Mouse (Mus musculus) cerebellum, postnatal 4 days (tissue): ENCODE results near the gene Pxylp1.

Experiments used
- DNase-seq, 2 experiments: peaks; one replicate each; pipeline ENCODE4 v3.0.0; 2022; ENCODE audit warnings: low spot score in 2 of 2, mixed read lengths in 1 of 2

The Pxylp1 gene

DNA sequence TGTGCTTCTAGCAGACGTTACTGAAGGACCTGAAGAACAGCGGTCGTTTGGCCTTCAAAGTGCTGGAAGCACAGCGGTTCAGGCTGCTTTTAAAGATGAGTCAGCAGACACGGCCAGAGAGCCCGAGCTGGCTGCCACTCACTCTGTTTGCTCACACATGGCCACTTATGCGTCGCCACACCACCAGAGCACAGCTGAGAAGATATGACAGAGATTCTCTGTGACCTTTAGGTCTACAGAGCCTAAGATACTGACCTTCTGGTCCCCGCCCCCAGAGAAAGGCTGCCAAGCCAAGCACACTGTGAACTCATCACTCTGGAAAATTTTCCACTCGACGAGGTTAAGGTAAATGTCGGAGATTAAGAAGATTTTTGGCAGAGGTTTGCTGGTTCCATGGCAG, 68.4 kb downstream of the Pxylp1 start:
- no peak for DNase-seq

DNA sequence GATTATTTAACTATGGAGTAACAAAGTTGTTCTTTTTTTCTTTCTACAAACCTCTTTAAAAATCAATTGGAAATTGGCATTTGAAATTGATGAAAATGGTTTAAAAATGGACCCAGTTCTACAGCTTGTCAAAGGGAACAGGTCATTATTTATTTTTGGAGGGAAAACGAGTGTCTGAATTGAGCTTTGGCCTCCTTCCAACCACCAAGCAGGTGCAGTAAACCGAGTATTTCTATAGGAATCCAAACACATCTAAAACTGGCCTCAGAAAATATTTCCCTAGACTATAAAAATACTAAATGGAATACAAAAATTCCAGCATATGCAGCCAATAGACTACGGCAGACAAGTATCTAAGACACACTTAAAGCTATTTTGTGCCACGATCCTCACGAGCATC, 68.9 kb downstream of the Pxylp1 start:
- DNase-seq, result no peak

DNA sequence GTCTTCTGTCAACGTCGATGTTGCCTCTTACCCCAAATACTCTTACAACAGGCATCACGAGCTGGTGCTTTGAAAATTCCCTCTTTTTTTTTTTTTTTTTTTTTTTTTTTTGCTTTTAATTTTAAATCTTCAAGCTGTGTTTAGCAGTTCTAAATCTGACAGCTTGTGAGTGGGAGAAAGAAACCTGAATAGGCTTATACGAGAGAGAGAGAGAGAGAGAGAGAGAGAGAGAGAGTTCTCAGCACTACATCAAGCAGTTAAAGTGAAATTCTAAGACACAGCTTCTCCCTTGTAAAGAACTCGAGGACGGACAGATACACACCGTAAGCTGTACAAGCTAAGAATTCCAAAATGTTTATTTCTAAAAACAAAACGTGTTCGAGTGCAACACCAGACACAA, 69.5 kb downstream of the Pxylp1 start:
- no peak for DNase-seq

DNA sequence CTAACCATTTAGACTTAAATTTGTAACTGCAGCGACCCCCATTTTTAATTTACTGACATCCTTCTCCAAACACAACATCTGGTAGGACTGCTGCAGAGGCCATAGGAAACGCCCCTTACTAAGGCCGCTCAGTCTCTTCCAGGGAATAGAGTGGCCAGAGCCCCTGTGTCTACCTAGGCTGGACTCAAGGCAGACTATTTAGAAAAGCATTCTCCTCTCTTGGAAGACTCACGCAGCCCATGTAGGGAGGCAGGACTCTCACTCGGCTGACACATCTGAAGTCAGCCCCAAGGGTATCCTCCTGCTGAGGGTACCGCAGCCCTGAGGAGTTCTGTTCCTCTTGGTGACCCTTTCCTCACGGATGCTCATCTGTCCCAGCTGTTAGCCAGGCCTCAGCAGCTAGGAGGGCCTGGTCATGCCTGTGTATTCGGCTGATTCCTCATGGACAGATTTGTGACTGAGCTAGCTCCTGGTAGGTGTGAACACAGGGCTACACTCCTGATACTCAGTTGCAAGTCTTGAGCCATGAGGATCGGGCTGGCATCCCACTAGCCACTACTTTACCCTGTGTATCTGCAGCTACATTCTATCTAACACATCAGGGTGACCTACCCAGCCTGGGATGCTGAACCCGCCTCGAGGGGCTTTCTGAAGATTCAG, 73.5 kb downstream of the Pxylp1 start:
- DNase-seq, result no peak

DNA sequence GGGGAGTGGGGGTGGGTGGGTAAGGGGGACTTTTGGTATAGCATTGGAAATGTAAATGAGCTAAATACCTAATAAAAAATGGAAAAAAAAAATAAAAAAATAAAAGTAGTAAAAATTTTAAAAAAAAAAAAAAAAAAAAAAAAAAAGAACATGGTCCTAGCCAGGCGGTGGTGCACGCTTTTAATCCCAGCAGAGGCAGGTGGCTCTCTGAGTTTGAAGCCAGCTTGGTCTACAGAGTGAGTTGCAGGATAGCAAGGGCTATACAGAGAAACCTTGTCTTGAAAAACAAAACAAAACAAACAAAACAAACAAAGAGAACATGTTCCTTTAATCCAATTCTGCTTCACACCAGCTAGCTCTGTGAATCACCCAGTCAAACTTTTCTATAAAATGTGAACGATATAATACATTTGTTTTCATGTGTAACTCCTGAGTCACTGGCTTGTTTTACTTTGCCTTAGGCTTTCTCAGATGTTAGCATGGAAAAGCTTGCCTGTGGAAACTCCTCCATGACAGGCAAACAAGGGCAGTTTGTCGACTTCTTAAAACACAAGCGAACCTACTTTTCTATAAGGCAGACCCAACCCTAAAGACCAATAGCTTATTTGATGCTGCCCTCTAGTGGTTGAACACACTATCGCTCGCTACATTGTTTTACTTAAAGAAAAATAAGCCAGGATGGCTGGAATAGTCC, 74.2 kb downstream of the Pxylp1 start:
- peak in 1 of 2 experiments; percentile 40 for DNase-seq

DNA sequence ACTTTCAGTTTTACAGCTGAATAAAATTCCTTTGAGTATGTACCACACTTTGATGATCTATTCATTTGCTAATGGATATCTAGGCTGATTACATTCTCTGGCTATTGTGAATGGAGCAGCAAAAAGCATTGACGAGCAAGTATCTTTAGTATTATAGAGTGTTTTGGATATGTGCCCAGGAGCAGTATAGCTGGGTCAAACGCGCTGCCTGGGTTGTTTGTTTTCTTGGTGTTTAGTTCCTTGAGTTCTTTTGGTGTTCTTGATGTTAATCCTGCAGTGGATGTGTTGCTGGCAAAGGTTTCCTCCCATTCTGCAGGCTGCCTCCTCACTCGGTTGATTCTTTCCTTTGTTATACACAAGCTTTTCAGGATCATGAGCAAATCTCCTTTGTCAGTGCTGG, 80.5 kb downstream of the Pxylp1 start:
- DNase-seq, result no peak

DNA sequence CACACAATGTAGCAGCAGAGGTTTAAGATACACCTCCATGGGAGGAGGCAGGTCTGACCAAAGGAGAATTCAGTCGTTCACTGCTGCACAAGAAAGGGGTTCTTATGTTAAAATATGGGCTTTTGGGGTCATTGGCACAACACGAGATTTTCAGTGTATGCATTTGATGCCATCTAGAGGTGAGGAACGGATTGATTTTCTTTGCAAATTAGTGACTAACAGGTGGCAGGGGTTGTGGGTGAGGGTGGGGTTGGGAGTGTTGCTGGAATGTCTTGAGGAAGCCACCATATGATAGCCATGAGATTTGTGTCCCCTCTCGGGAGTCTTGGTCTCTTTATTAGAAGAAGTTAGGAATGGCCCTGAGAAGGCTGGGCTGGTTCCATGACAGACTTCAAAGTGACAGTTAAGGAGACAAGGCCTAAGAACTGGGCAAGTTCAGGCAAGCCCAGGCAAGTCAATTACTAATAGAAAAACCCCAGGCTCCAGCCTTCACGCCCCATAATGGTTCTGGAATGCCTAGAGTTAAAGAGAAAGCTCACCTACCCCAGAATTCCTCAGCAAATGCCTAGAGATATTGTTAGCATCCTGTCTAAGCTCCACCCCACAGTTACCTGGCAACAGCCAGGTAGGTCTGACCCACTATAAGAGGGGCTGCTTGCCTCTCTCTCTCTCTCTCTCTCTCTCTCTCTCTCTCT, 92.2 kb downstream of the Pxylp1 start:
- no peak for DNase-seq

DNA sequence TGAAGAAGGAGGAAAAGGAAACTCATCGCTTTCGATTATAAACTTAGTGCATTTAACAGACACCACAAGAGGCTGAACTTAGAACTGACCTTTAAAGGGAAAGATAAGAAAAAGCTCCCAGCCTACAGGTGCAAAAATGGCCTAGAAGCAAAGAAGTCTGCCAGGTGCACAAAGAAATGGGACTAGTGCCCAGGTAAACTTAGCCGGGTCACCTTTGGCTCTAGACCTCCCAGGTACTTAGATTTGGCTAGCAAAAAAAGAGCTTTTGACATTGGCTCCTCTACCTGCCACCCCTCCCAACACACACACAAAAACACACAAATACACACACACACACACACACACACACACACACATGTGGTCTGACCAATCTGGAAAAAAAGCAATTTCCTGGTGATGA, 95.2 kb downstream of the Pxylp1 start:
- no peak for DNase-seq

DNA sequence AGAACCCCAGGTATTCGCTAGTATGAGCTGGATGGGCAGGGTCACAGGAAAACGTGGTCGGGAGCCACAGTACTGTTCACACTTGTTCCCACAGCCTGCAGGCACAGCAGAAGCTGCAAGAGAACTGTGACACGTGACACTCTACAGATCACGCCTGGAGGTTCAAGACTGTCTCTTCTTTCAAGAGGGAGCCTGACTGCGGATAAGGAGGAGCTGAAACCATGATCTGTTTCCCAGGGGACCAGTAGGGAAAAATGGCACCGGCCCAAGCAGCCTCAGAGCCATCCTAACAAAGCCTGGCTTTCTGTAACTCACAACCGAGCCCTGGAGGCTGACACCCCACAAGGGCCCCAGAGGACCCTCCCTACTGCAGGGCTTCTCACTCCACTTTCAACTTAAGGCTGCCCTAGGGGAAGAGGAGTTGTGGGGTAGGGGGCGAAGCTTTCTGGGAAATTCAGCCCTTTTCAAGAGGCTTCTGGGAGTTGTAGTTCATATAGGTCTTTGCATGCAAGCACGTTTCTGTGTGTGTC, 97.0 kb downstream of the Pxylp1 start:
- DNase-seq, result peak in 1 of 2 experiments; percentile 43

DNA sequence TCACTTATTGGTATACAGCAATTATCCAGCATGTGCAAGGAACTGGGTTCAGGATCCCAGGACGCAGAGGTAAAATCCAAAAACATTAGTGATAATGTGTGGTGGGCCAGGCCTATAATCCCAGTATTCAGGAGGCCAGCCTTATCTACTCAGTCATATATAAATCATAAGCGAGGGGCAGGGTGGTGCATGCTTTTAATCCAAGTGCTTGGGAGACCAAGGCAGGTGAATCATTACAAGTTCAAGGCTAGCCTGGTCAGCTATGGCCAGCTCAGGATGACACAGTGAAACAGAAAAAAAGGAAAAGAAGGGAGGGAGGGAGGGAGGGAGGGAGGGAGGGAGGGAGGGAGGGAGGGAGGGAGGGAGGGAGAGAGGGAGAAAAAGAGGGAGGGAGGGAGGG, 97.9 kb downstream of the Pxylp1 start:
- no peak for DNase-seq

DNA sequence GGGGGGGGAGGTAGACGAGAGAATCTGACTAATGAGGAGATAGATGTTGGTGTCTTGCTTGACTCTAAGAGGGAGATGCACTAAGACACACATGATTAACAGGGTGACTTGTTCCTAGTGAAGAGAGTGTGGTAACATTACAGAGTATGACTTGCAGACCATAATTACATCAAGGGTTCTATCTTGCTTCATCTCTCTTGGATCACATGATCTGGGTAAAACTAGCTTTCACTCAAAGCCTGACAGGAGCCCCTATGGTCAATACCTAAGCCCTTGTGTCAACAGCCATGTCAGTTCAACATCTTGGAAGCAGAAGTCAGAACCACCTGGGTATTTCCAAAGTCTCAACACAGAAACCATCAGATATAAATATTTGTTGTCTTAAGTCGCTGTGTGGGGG, 99.9 kb downstream of the Pxylp1 start:
- no peak for DNase-seq

DNA sequence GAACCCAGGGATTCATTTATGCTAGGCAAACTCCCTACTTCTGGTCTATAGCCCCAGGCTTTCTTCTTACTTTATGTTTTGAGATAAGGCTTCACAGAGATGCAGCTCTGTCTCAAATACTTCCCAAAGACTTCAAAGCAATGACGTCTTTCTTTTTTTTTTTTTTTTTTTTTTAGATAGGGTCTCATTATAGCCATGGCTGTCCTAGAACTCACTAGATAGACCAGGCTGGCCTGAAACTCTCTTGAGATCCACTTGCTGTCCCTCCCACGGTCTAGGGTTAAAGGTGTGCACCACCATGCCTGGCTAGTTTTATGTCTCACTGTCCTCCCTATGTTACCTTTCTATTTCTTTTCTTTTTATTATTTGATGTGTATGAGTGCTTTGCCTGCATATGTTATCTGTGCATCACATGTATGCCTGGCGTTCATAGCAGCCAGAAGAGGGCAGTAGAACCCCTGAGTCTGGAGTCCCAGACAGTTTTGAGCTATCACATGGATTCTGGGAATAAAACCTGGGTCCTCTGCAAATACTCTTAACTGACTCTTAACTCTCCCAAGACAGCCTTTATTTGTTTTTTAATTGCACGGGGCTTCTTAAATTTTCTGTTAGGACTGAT, 102.0 kb downstream of the Pxylp1 start:
- DNase-seq, result no peak

DNA sequence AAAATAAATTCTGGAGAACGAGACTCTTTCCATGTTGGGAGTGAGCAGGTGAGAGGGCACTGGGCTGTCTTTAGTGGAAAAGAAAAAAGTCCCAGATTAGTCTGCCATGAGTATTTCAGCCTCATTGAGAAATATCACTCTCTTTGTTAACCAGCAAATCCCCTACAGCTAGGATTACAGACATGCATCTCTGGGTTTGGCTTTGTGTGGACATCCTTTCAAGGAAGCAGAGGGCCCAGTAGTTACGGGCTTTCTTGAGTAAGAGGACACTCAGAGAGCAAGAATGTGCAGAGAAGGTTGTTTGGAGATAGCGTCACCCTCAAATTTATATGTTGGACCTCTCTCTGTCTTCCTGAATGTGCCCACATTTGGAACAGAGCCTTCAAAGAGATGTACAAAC, 102.6 kb downstream of the Pxylp1 start:
- no peak for DNase-seq

DNA sequence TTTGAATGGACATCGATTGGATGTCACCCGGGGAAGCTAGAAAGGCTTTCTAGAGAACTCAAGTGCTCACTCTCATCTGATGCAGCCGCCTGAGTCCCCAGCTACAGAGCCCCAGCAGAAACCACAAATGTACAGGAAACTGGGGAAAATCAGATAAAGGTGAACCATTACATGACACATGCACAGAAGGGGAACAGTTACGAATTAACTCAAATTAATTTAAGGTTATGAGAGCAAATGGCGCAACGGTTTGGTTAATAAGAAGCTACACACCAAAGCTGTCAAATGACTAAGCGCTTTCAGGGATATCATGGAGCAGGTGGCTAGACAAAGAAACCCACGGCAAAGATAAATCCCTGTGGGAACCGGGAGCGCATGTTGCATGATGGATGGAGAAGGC, 104.7 kb downstream of the Pxylp1 start:
- DNase-seq, result no peak

DNA sequence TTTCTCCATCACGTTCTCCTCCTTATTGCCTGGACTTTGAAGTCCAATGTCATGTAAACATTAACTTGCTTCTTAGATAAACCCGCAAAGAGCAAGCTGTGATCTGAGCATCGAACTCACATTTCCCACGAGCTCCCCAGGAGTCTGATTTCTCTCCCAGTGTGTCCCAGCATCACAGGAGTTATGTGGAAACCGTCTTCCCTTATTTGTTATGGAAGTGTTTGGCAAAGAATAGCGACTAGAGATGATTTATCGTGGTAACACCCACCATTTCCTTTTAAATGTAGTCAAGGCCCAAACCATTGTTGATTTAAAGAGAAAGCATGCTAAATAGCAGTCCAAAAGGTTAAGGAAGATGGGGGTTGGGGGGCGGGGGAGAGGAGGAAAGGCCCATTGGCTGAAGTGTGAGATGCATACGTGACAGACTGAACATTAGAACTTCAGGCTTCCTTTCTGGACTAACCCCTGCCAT, 106.6 kb downstream of the Pxylp1 start:
- DNase-seq, result no peak

DNA sequence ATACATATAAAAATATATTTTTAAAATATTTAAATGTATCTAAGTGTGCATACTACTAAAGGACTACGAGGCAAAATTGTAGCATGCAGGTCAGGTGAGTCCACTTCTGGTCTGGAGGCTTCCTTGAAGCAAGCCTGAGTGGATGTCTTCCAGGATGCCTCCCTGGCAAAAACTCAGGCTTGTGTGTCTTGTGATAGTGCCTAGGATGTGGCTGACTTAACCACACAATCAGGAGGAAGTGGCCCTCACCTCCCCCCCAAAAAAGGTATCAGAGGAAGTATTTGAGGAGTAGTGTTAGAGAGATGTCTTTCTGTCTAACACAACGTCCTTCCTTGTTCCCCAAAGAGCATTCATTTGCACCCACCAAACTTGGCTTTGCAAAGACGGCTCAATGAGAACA, 107.3 kb downstream of the Pxylp1 start:
- DNase-seq, result no peak

DNA sequence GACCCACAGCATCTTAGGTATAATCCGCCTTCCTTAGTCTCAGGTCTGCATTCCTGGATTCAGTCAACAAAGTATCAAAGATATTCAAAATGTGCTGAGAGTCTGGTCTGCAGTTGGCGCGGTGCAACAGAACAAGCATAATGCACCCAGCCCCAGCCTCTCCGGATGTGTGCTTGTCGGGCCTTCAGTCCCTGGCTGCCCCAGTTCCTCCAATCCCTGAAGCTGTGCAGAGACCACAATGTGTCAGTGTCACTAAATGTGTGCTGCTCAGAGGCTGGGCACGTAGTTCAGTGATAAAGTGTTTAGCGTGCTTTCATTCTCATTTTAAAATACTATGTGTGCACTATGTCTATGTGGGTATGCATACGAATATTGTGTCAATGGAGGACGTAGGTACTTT, 108.8 kb downstream of the Pxylp1 start:
- no peak for DNase-seq

DNA sequence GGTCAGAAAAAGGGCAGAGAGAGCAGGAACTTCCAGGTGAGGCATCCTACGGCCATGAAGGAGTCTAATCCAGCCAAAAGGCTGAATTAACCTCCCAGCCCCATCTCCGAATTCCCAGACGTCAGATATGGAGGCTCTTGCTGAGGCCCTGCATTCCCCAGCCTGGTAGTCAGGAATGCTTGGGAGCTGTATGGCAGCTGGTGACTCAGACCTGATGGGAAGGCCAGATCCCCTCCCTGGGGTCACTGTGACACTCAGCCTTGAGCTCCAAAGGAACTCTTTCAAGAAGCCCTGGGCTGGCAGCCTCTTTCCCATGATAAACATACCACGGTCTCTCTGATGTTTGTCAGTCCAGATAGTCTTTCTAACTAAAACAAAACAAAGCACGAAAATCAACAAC, 109.2 kb downstream of the Pxylp1 start:
- DNase-seq, result no peak

DNA sequence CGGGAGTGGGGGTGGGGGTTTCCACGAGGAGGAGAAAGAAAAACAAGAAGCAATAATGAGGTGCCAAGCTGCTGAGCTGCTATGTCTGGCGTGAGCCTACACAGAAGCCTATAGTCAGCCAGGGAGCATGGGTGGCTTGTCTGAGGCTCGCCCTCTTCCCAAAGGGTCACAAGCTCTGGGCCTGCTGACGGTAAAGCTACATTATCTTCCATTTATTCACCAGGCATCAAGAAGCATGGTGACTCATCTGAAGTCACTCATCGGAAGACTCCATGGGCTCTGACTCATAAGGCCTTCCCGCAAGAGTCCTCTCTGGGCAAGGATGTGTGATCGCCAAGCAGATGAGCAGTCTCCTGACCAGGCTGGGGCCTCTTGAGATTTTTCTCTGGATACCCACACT, 110.4 kb downstream of the Pxylp1 start:
- no peak for DNase-seq
